Comparison of ENCODE assay signal across 24 mouse cellular contexts in the genomic region with DNA sequence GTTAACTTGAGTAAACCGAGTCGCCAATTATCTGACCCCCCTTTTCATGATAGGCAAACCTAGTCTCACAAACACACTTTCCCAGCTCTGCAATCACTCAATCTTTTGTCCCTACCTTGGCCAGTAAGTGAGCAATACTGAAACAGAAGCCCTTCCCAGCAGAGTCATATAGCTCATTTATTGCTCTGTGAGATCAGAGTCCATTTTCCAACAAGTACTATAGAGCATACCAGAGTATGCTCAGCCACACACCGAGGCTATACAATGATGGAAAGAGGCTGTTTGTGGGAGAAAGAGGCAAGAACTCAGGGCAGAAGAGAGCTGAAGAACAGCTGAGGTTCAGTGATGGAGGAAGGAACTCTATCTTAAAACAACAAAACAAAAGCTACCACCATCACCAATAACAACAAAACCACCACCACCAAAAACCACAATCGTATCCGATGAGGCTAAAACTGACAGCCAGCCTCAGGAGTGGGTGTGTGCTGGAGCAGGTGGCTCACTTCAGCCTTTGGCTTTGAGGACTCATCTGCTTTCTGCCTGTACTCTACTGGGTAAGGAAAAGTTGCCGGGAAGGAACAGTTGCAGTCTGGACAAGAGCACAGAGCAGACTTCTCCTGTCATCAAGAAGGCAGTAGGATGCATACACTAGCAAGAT. TPM values are rescaled to one million over a fixed set of nuclear protein-coding genes. Genes with fewer than 3 reads are reported as not detected.
A peak's percentile ranks its signal among the peaks of the same experiment; 100 is the strongest.
DNase-seq lines count a peak whose midpoint lies in the region; ATAC-seq and TF ChIP-seq lines count a peak whose summit lies in the region.
"Had no signal": no experiment of that assay in that cellular context is flagged by ENCODE, and none has a peak within 500 bp of the region (broad histone marks: within the 10 kb centered on the region; RNA-seq: fewer than 3 reads in every experiment).

No protein-coding gene starts in this region.

- H3K36me3 ChIP-seq in intestine, embryonic 15.5 days: no peaks in the 10 kb centered on the region
- peaks cover 3% of the 10 kb centered on the region; the same call in 1 of the 2 replicates for H3K36me3 ChIP-seq in small intestine, adult 2 months (ENCODE audit: control insufficient read depth, insufficient read depth, low read length)
- H3K36me3 ChIP-seq in stomach, postnatal 0 days (ENCODE audit: control insufficient read depth, insufficient read depth, low read length): no peaks in the 10 kb centered on the region
- H3K36me3 ChIP-seq: forebrain, embryonic 15.5 days; hindbrain, embryonic 13.5 days; midbrain, embryonic 15.5 days had no signal

- H3K4me1 ChIP-seq in intestine, embryonic 15.5 days (replicated peaks): no peaks in the 10 kb centered on the region
- peaks cover 16% of the 10 kb centered on the region; the same call in 1 of the 2 replicates for H3K4me1 ChIP-seq in small intestine, adult 2 months (ENCODE audit: control insufficient read depth, insufficient read depth, insufficient read length, low read length)
- H3K4me1 ChIP-seq in stomach, postnatal 0 days (replicated peaks; ENCODE audit: control insufficient read depth, insufficient read depth): no peaks in the 10 kb centered on the region
- H3K4me1 ChIP-seq: hindbrain, embryonic 13.5 days; midbrain, embryonic 15.5 days had no signal

- H3K4me3 ChIP-seq in intestine, embryonic 15.5 days (replicated peaks): no peak overlapping the region
- H3K4me3 ChIP-seq in small intestine, adult 2 months (ENCODE audit: low read depth, low read length): no peak overlapping the region
- no peak overlapping the region for H3K4me3 ChIP-seq in stomach, postnatal 0 days (ENCODE audit: low read depth, low read length)
- H3K4me3 ChIP-seq: forebrain, embryonic 15.5 days; heart, embryonic 13.5 days; hindbrain, embryonic 13.5 days; left cerebral cortex, adult 2 months; megakaryocyte, embryonic 14.5 days; midbrain, embryonic 15.5 days had no signal

- peak overlapping the region; percentile 40; the same call in 1 of the 2 replicates for H3K27ac ChIP-seq in intestine, embryonic 15.5 days
- H3K27ac ChIP-seq in small intestine, adult 2 months (ENCODE audit: insufficient read depth, low read depth, low read length): peak overlapping the region; percentile 64
- no peak overlapping the region for H3K27ac ChIP-seq in stomach, postnatal 0 days (replicated peaks)
- H3K27ac ChIP-seq: forebrain, embryonic 15.5 days; heart, embryonic 13.5 days; hindbrain, embryonic 13.5 days; left cerebral cortex, adult 2 months; midbrain, embryonic 15.5 days had no signal

- no peak overlapping the region for H3K4me2 ChIP-seq in intestine, embryonic 15.5 days (replicated peaks)
- H3K4me2 ChIP-seq in stomach, postnatal 0 days (replicated peaks; ENCODE audit: low read depth): no peak overlapping the region
- H3K4me2 ChIP-seq: forebrain, embryonic 15.5 days; heart, embryonic 13.5 days; hindbrain, embryonic 13.5 days; midbrain, embryonic 15.5 days had no signal

- peak; percentile 45 for DNase-seq in 416B (ENCODE audit: low read depth)
- DNase-seq in stomach, postnatal 0 days (ENCODE audit: low spot score): no peak
- DNase-seq in heart, adult 8-10 months (ENCODE audit: low spot score): no peak
- DNase-seq in B cell, adult 2 months: no peak
- DNase-seq in gastrocnemius, postnatal 25 days: no peak
- DNase-seq: adrenal gland, postnatal 25 days; cerebellum, adult 11-12 months; kidney, adult 8-10 months; kidney, postnatal 14 days; left cerebral cortex, postnatal 4 days; liver; lung, postnatal 14 days; retina, postnatal 1 day; right cerebral cortex, postnatal 4 days had no signal

- TF ChIP-seq POLR2A in small intestine, adult 2 months (IDR thresholded peaks at IDR 0.05; ENCODE audit: low read depth, low read length): no peak

- no peaks in the 10 kb centered on the region for H3K27me3 ChIP-seq in intestine, embryonic 15.5 days (replicated peaks)
- H3K27me3 ChIP-seq in small intestine, adult 2 months (ENCODE audit: control insufficient read depth, insufficient read depth, low read length): no peaks in the 10 kb centered on the region
- no peaks in the 10 kb centered on the region for H3K27me3 ChIP-seq in stomach, postnatal 0 days (ENCODE audit: control insufficient read depth, insufficient read depth, low read length)
- H3K27me3 ChIP-seq: forebrain, embryonic 15.5 days; heart, embryonic 13.5 days; hindbrain, embryonic 13.5 days; megakaryocyte, embryonic 14.5 days; midbrain, embryonic 15.5 days had no signal

- H3K9ac ChIP-seq in intestine, embryonic 15.5 days: no peak overlapping the region
- H3K9ac ChIP-seq in stomach, postnatal 0 days (ENCODE audit: low read length): no peak overlapping the region
- H3K9ac ChIP-seq: forebrain, embryonic 15.5 days; heart, embryonic 13.5 days; hindbrain, embryonic 13.5 days; midbrain, embryonic 15.5 days had no signal

- 61% methylated on average over 6 of the region's 6 CpGs for WGBS in intestine, embryonic 15.5 days
- 34% methylated on average over 6 of the region's 6 CpGs for WGBS in small intestine, adult 2 months
- 82% methylated on average over 6 of the region's 6 CpGs for WGBS in stomach, postnatal 0 days

- ATAC-seq in CD4-positive, CD25-positive, alpha-beta regulatory T cell, adult 4 months: peak; percentile 26
- ATAC-seq in intestine, embryonic 15.5 days: peak; percentile 95
- no peak for ATAC-seq in stomach, postnatal 0 days (ENCODE audit: low FRiP score, low TSS enrichment)
- ATAC-seq: forebrain, embryonic 15.5 days; midbrain, embryonic 15.5 days had no signal

- TF ChIP-seq CTCF in small intestine, adult 2 months (IDR thresholded peaks at IDR 0.05; ENCODE audit: extremely low read depth, insufficient read length, insufficient replicate concordance, low read depth, low read length): no peak
- no peak for TF ChIP-seq CTCF in stomach, postnatal 0 days (IDR thresholded peaks at IDR 0.05; ENCODE audit: low read depth)

- no peak for TF ChIP-seq EP300 in stomach, postnatal 0 days (optimal IDR thresholded peaks at IDR 0.05)

- H3K9me3 ChIP-seq in intestine, embryonic 15.5 days: no peaks in the 10 kb centered on the region
- no peaks in the 10 kb centered on the region for H3K9me3 ChIP-seq in stomach, postnatal 0 days (ENCODE audit: control insufficient read depth, low read length)
- H3K9me3 ChIP-seq: forebrain, embryonic 15.5 days; G1E; heart, embryonic 13.5 days; hindbrain, embryonic 13.5 days; megakaryocyte, embryonic 14.5 days; midbrain, embryonic 15.5 days had no signal

RNA-seq across cellular contexts. Expression of a gene that starts 25.6 kb away (rescaled TPM):
- polyA plus RNA-seq in CD4-positive, CD25-positive, alpha-beta regulatory T cell, adult 4 months (2017; shearing (Covaris generic)): 10 to 100 TPM; 19.2 to 24.2 TPM
- polyA plus RNA-seq in intestine, embryonic 15.5 days (2015; fragmentation: Nextera tagmentation; extraction: Ambion mirVana): 42.1 and 42.8 TPM in 2 replicates
- 26.1 and 43.5 TPM in 2 replicates for polyA plus RNA-seq in small intestine, adult 2 months (2012; rRNA removed)
- polyA plus RNA-seq in stomach, postnatal 0 days (2015; fragmentation: Nextera tagmentation; extraction: Ambion mirVana): 18.2 and 18.7 TPM in 2 replicates
- total RNA-seq in heart, adult 8-10 months (2022): 10 to 100 TPM; 75.5 to 80.0 (median 78.3) TPM
- total RNA-seq in gastrocnemius, postnatal 25 days (2021): 10 to 100 TPM; 42.0 to 46.6 TPM

RNA-seq across cellular contexts. Expression of a gene that starts 50.0 kb away (rescaled TPM):
- polyA plus RNA-seq in CD4-positive, CD25-positive, alpha-beta regulatory T cell, adult 4 months (2017; shearing (Covaris generic)): 10 to 100 TPM; 50.0 to 62.7 TPM
- polyA plus RNA-seq in intestine, embryonic 15.5 days (2015; fragmentation: Nextera tagmentation; extraction: Ambion mirVana): 97.5 and 99.6 TPM in 2 replicates
- polyA plus RNA-seq in small intestine, adult 2 months (2012; rRNA removed): 35.3 and 43.4 TPM in 2 replicates
- 28.2 and 29.7 TPM in 2 replicates for polyA plus RNA-seq in stomach, postnatal 0 days (2015; fragmentation: Nextera tagmentation; extraction: Ambion mirVana)
- 1 to 10 TPM in 1 of 4 experiments, under 1 TPM in 3; 0.52 to 1.1 (median 0.82) TPM for total RNA-seq in heart, adult 8-10 months (2022)
- 1 to 10 TPM in 1 of 2 experiments, under 1 TPM in 1; 0.64 to 1.1 TPM for total RNA-seq in gastrocnemius, postnatal 25 days (2021)
